Comparison of ENCODE assay signal across 20 mouse cellular contexts in the genomic region with DNA sequence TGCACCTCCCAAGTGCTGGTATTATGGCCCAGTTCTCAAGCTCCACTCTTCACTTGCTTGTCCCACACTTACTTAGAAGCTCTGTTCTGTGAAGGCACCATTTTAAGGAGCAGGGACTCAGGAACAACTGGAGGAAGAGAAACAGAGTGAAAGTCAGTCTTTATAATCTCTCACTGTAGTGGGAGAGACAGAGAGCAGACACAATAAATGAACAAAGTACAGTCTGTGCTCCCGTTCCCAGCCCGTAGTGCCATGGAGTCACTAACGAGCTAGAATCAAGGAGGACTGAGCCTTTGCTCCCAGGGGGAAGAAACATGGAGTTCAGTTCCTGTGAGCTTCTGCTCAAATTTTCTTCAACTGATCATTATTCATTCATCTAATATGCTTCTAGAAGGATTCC. TPM values are rescaled to one million over a fixed set of nuclear protein-coding genes. Genes with fewer than 3 reads are reported as not detected.
"Had no signal": no experiment of that assay in that cellular context is flagged by ENCODE, and none has a peak within 500 bp of the region (broad histone marks: within the 10 kb centered on the region; RNA-seq: fewer than 3 reads in every experiment).

No protein-coding gene starts in this region.

- H3K9ac ChIP-seq: liver, postnatal 0 days; lung, embryonic 15.5 days; midbrain, embryonic 13.5 days; midbrain, embryonic 15.5 days; neural tube, embryonic 12.5 days had no signal

- H3K27me3 ChIP-seq: lung, embryonic 15.5 days; midbrain, embryonic 13.5 days; midbrain, embryonic 15.5 days; neural tube, embryonic 12.5 days had no signal

- H3K9me3 ChIP-seq: lung, embryonic 15.5 days; midbrain, embryonic 13.5 days; midbrain, embryonic 15.5 days; neural tube, embryonic 12.5 days had no signal

- H3K4me3 ChIP-seq: lung, embryonic 15.5 days; megakaryocyte, embryonic 14.5 days; midbrain, embryonic 13.5 days; midbrain, embryonic 15.5 days; neural tube, embryonic 12.5 days had no signal

- H3K4me2 ChIP-seq: lung, embryonic 15.5 days; midbrain, embryonic 11.5 days; midbrain, embryonic 13.5 days; midbrain, embryonic 15.5 days; neural tube, embryonic 12.5 days had no signal

- ATAC-seq: liver, postnatal 0 days; lung, postnatal 0 days; midbrain, embryonic 13.5 days; midbrain, embryonic 15.5 days had no signal

- H3K4me1 ChIP-seq: lung, embryonic 15.5 days; megakaryocyte, embryonic 14.5 days; midbrain, embryonic 13.5 days; midbrain, embryonic 15.5 days; neural tube, embryonic 12.5 days had no signal

- H3K36me3 ChIP-seq: lung, embryonic 15.5 days; midbrain, embryonic 13.5 days; midbrain, embryonic 15.5 days; neural tube, embryonic 12.5 days had no signal

- DNase-seq: liver, postnatal 0 days; lung, adult 2 months; lung, postnatal 14 days; lung, postnatal 36 days; right cerebral cortex, postnatal 25 days; right cerebral cortex, postnatal 4 days; spleen, adult 18-20 months; thymus, adult 18-20 months; thymus, postnatal 14 days; thymus, postnatal 36 days had no signal

- H3K27ac ChIP-seq: lung, embryonic 15.5 days; macrophage; midbrain, embryonic 13.5 days; midbrain, embryonic 15.5 days; neural tube, embryonic 12.5 days had no signal

RNA-seq across cellular contexts. Expression of gene Reep1, which starts 11.8 kb away (rescaled TPM):
- total RNA-seq: monocyte, adult 5-6 weeks; neutrophil, adult 5-6 weeks had no signal
- polyA plus RNA-seq: macrophage had no signal
